In the genomic region with DNA sequence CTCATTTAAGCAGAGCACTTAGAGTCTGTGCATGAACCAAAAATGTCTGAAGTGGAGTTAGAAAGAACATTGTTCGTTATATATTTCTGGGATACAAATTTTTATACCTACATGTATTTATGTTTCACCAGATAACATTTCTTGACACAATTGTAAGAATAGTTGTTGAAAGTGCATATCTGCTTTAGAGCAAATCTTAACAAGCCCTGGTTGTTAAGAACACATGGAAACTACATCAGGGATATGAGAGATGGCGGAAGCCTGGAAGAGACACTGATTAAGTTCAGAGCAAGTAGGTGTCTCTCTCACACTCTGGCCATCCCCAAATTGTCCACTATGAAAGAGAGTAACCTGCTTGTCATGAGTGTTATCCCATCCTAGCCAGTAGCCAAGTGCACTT, we compare ENCODE assay signal across 18 mouse cellular contexts. TPM values are rescaled to one million over a fixed set of nuclear protein-coding genes. Genes with fewer than 3 reads are reported as not detected.
DNase-seq lines count a peak whose midpoint lies in the region; ATAC-seq lines count a peak whose summit lies in the region.
"Had no signal": no experiment of that assay in that cellular context is flagged by ENCODE, and none has a peak within 500 bp of the region (broad histone marks: within the 10 kb centered on the region; RNA-seq: fewer than 3 reads in every experiment).

No protein-coding gene starts in this region.

- H3K36me3 ChIP-seq in megakaryocyte, embryonic 14.5 days (replicated peaks; ENCODE audit: low read length): peaks cover 10% of the 10 kb centered on the region
- no peaks in the 10 kb centered on the region for H3K36me3 ChIP-seq in liver, embryonic 12.5 days
- no peaks in the 10 kb centered on the region for H3K36me3 ChIP-seq in heart, embryonic 11.5 days (ENCODE audit: control insufficient read depth, insufficient read depth, low read length)
- H3K36me3 ChIP-seq: embryonic facial prominence, embryonic 13.5 days; heart, embryonic 10.5 days; limb, embryonic 12.5 days; stomach, embryonic 15.5 days had no signal

- WGBS in liver, embryonic 12.5 days (ENCODE audit: insufficient replicate concordance): 78% methylated on average over 2 of the region's 2 CpGs
- 87% methylated on average over 2 of the region's 2 CpGs for WGBS in heart, embryonic 11.5 days (ENCODE audit: insufficient replicate concordance)

- no peaks in the 10 kb centered on the region for H3K27me3 ChIP-seq in megakaryocyte, embryonic 14.5 days (replicated peaks)
- H3K27me3 ChIP-seq in liver, embryonic 12.5 days (replicated peaks): no peaks in the 10 kb centered on the region
- no peaks in the 10 kb centered on the region for H3K27me3 ChIP-seq in heart, embryonic 11.5 days (ENCODE audit: control insufficient read depth, insufficient read depth, low read length)
- H3K27me3 ChIP-seq: embryonic facial prominence, embryonic 13.5 days; limb, embryonic 12.5 days; stomach, embryonic 15.5 days had no signal

- peak overlapping the region; percentile 90 for H3K4me3 ChIP-seq in megakaryocyte, embryonic 14.5 days (replicated peaks)
- H3K4me3 ChIP-seq in liver, embryonic 12.5 days: peak overlapping the region; percentile 54
- no peak overlapping the region for H3K4me3 ChIP-seq in heart, embryonic 11.5 days (ENCODE audit: low read depth, low read length)
- H3K4me3 ChIP-seq: embryonic facial prominence, embryonic 13.5 days; heart, embryonic 10.5 days; limb, embryonic 12.5 days; stomach, embryonic 15.5 days had no signal

- peak overlapping the region; percentile 69 for H3K4me2 ChIP-seq in liver, embryonic 12.5 days
- no peak overlapping the region for H3K4me2 ChIP-seq in heart, embryonic 11.5 days
- H3K4me2 ChIP-seq: embryonic facial prominence, embryonic 13.5 days; limb, embryonic 12.5 days; stomach, embryonic 15.5 days had no signal

- H3K4me1 ChIP-seq in megakaryocyte, embryonic 14.5 days: peaks cover 53% of the 10 kb centered on the region
- H3K4me1 ChIP-seq in liver, embryonic 12.5 days: peaks cover 44% of the 10 kb centered on the region
- no peaks in the 10 kb centered on the region for H3K4me1 ChIP-seq in heart, embryonic 11.5 days (ENCODE audit: control insufficient read depth, insufficient read depth, low read length)
- H3K4me1 ChIP-seq: embryonic facial prominence, embryonic 13.5 days; heart, embryonic 10.5 days; limb, embryonic 12.5 days; stomach, embryonic 15.5 days had no signal

- ATAC-seq in CD4-positive, CD25-positive, alpha-beta regulatory T cell, adult 4 months: no peak
- ATAC-seq in megakaryocyte, adult 5-6 weeks (ENCODE audit: poor library complexity, severe bottlenecking): no peak
- no peak for ATAC-seq in liver, embryonic 12.5 days
- ATAC-seq in heart, embryonic 11.5 days (replicated peaks; ENCODE audit: insufficient number of reproducible peaks, low FRiP score, low TSS enrichment): no peak
- ATAC-seq: lung, postnatal 0 days had no signal

- DNase-seq in CD4-positive, CD25-positive, alpha-beta regulatory T cell, adult 2 months (ENCODE audit: low read depth, low spot score): peak; percentile 51
- no peak for DNase-seq in cerebellum, adult 9-11 months
- no peak for DNase-seq in Muller cell, postnatal 12 days (ENCODE audit: inconsistent ontology term)
- DNase-seq: cerebellum, adult 18-20 months; kidney, adult 2 months; kidney, postnatal 14 days; right cerebral cortex, adult 18-20 months; thymus, adult 2 months had no signal

- H3K9ac ChIP-seq in liver, embryonic 12.5 days: peak overlapping the region; percentile 67
- no peak overlapping the region for H3K9ac ChIP-seq in heart, embryonic 11.5 days (ENCODE audit: low read depth, low read length)
- H3K9ac ChIP-seq: embryonic facial prominence, embryonic 13.5 days; limb, embryonic 12.5 days; stomach, embryonic 15.5 days had no signal

- H3K27ac ChIP-seq in liver, embryonic 12.5 days: peak overlapping the region; percentile 81
- H3K27ac ChIP-seq in heart, embryonic 11.5 days (ENCODE audit: low read depth, low read length): no peak overlapping the region
- H3K27ac ChIP-seq: embryonic facial prominence, embryonic 13.5 days; heart, embryonic 10.5 days; limb, embryonic 12.5 days; stomach, embryonic 15.5 days had no signal

- H3K9me3 ChIP-seq in megakaryocyte, embryonic 14.5 days: no peaks in the 10 kb centered on the region
- H3K9me3 ChIP-seq in liver, embryonic 12.5 days (replicated peaks): no peaks in the 10 kb centered on the region
- no peaks in the 10 kb centered on the region for H3K9me3 ChIP-seq in heart, embryonic 11.5 days (replicated peaks; ENCODE audit: control insufficient read depth, low read length)
- H3K9me3 ChIP-seq: embryonic facial prominence, embryonic 13.5 days; heart, embryonic 10.5 days; limb, embryonic 12.5 days; stomach, embryonic 15.5 days had no signal

RNA-seq across cellular contexts. Expression of a gene that starts 2.4 kb away (rescaled TPM):
- polyA plus RNA-seq in CD4-positive, CD25-positive, alpha-beta regulatory T cell, adult 4 months (2017; shearing (Covaris generic)): 1,000 to 10,000 TPM in 1 of 2 experiments, 100 to 1,000 TPM in 1; 862 to 1,011 TPM
- polyA plus RNA-seq in megakaryocyte, embryonic 14.5 days (2012; ENCODE audit: insufficient read depth, low replicate concordance): 20.3 and 35.3 TPM in 2 replicates
- 716 and 772 TPM in 2 replicates for total RNA-seq in megakaryocyte, adult 5-6 weeks (2015)
- 1,073 and 1,122 TPM in 2 replicates for total RNA-seq in megakaryocyte, adult 5-6 weeks (2017)
- 169 and 171 TPM in 2 replicates for polyA plus RNA-seq in liver, embryonic 12.5 days (2016; fragmentation: Nextera tagmentation; extraction: Ambion mirVana)
- polyA plus RNA-seq in heart, embryonic 11.5 days (2014; fragmentation: Nextera tagmentation; extraction: Ambion mirVana): 76.6 and 101 TPM in 2 replicates
